Mouse (Mus musculus) ES-E14 (cell line): ENCODE data around the gene Zfp810. TPM values are rescaled to one million over a fixed set of nuclear protein-coding genes. Genes with fewer than 3 reads are reported as not detected.
A peak's percentile ranks its signal among the peaks of the same experiment; 100 is the strongest.

ENCODE experiments used
- DNase-seq: peaks from one replicate; pipeline ENCODE4 v3.0.0-alpha.2; 2013; ENCODE audit warnings: low read depth, low spot score
- H3K27ac ChIP-seq: 2 replicates; pipeline ENCODE4 v1.5.1; 2012; ENCODE audit warnings: low read depth, mild to moderate bottlenecking, low read length, moderate library complexity, mixed read lengths; ENCODE audit not compliant: poor library complexity, insufficient read depth, severe bottlenecking
- H3K36me3 ChIP-seq: 2 replicates; pipeline ENCODE4 v1.6.1; 2012; ENCODE audit warnings: mild to moderate bottlenecking, low read length, moderate library complexity, mixed read lengths; ENCODE audit not compliant: control insufficient read depth, poor library complexity, insufficient read depth, severe bottlenecking
- H3K4me1 ChIP-seq, 2 experiments: fragments of 150-350 bp in 1 of 2; sonication (generic) in 1 of 2; 2 replicates each; pipeline ENCODE4 v1.6.1; 2012; ENCODE audit warnings: low read length in 2 of 2, mild to moderate bottlenecking in 1 of 2, mixed read lengths in 1 of 2; ENCODE audit not compliant: control insufficient read depth in 2 of 2, insufficient read depth in 2 of 2, poor library complexity in 1 of 2
- H3K4me3 ChIP-seq, 2 experiments: fragments of 150-350 bp in 1 of 2; sonication (generic) in 1 of 2; 2 replicates each; pipeline ENCODE4 v1.5.1; 2012; ENCODE audit warnings: low read length in 2 of 2, low read depth in 1 of 2, mild to moderate bottlenecking in 1 of 2, mixed read lengths in 1 of 2; ENCODE audit not compliant: insufficient read depth in 1 of 2, poor library complexity in 1 of 2, severe bottlenecking in 1 of 2
- H3K9ac ChIP-seq: 2 replicates; pipeline ENCODE4 v1.6.1; 2012; ENCODE audit warnings: low read depth, mild to moderate bottlenecking, low read length, mixed read lengths; ENCODE audit not compliant: poor library complexity, insufficient read depth, severe bottlenecking
- H3K9me3 ChIP-seq: fragments of 150-350 bp; sonication (generic); 2 replicates; pipeline ENCODE4 v1.6.1; 2012; ENCODE audit warnings: low read depth, mild to moderate bottlenecking, low read length; ENCODE audit not compliant: control insufficient read depth, insufficient read depth
- CHD2 ChIP-seq: IDR thresholded peaks from 2 replicates; pipeline ENCODE4 v1.6.1; 2014; ENCODE audit warnings: mild to moderate bottlenecking, low read depth, low read length, inconsistent platforms
- HCFC1 ChIP-seq: IDR thresholded peaks from 2 replicates; pipeline ENCODE4 v1.6.1; 2012; ENCODE audit warnings: low read length, inconsistent platforms, borderline replicate concordance; ENCODE audit not compliant: insufficient read depth
- MAFK ChIP-seq: IDR thresholded peaks from 2 replicates; pipeline ENCODE4 v1.6.1; 2014; ENCODE audit warnings: mild to moderate bottlenecking, low read depth, low read length, inconsistent platforms; ENCODE audit not compliant: insufficient read depth
- ZC3H11A ChIP-seq: IDR thresholded peaks from 2 replicates; pipeline ENCODE4 v1.6.1; 2012; ENCODE audit warnings: low read depth, mild to moderate bottlenecking, inconsistent platforms, low read length, borderline replicate concordance
- ZNF384 ChIP-seq: IDR thresholded peaks from 2 replicates; pipeline ENCODE4 v1.6.1; 2012; ENCODE audit warnings: low read depth, low read length, inconsistent platforms
- in situ Hi-C, 2 experiments: fragments of 600-800 bp; cut with MboI; formaldehyde crosslinking; loops; one replicate each; pipeline ENCODE4 v1.15.1; 2025; ENCODE audit warnings: low sequenced_read_pairs in 2 of 2, inconsistent platforms in 1 of 2; ENCODE audit not compliant: unreplicated experiment in 2 of 2
- total RNA-seq: library from RNA; depleted of rRNA; stranded (reverse); fragments of 300-350 nt; gene quantifications from 2 replicates; pipeline ENCODE4 v1.2.3, GENCODE M21; 2012; rRNA removed

The Zfp810 gene
- total RNA-seq, result 7.8 and 14.3 TPM in 2 replicates

DNA sequence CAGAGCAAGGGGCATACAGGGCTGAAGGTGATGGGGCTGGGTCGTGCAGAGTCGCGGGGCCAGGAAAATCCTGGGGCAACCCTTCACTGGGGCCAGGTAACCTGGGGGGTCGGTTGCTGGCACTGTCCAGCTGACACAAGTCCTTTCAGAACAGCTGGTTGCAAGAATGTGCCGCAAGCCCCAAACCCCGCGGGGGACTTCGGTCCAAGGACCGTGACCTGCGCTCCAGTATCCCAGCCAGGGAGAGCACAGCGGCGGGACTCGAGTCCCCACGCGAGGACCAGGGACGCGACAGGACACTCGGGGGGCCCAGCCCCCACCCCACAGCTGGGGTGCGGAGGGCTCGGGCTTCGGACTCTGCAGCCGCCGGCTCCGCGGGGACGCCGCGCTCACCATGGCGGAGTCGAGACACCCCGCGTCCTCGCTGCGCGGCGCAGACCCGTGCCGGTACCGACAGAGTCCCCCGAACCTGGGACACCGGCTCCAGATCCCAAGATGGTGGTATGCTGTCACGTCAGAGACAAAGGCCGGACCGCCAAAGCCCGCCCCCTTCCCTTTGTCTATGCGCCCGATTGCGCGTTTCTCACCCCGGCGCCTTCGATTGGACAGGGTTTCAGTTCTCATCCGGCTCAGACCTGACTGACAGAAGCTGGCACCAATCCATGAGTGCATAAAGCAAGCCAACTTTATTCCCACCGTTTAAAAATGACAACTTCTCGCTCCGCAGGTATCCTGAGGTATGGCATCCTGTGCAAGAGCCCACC lies at the start of gene Zfp810:
Zfp810 (minus strand) TSS at position 493 of the 764 bp plus-strand sequence.
- in situ Hi-C loops, result no loop called here
- Histone ChIP-seq H3K4me3 (peak within 1 kb of the TSS; percentile 82 to 94), H3K9ac (peak within 1 kb of the TSS; percentile 77), H3K36me3 (no peaks in the 10 kb centered on the region; the same call in 1 of the 2 replicates), H3K27ac (no peak within 1 kb of the TSS), H3K4me1 (peaks cover 0 to 5% of the 10 kb centered on the region in 2 experiments; a peak in 2 of 4 replicates), H3K9me3 (no peaks in the 10 kb centered on the region; the same call in 1 of the 2 replicates)
- TF ChIP-seq CHD2 (peak; percentile 87), ZNF384 (no peak)
- peak; percentile 98 for DNase-seq

DNA sequence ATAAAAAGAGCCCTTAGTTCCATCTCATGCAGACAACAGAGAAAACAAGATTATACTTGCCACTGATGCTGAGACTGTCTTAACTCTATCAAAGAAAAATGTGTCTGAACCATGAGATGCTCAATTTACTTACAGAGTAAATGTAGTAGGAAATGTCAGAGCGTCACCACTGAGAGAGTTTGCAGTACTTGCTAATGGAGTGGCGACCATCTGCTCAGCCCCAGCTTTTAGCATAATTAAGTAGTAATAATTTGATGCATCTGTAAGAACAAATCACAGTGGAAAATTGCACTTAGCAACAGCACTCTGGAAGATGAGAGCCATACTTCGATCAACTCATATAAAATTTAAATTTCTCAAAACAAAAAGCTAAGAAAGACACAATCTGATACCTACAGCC lies 48.5 kb upstream of the Zfp810 start:
- Histone ChIP-seq H3K36me3 (peaks cover 56% of the 10 kb centered on the region), H3K9me3 (no peaks in the 10 kb centered on the region), H3K9ac (no peak overlapping the region), H3K4me3 (no peak overlapping the region), H3K27ac (no peak overlapping the region), H3K4me1 (peaks cover 0 to 5% of the 10 kb centered on the region in 2 experiments; a peak in 1 of 4 replicates)
- no peak for DNase-seq
- TF ChIP-seq ZC3H11A (no peak), ZNF384 (no peak), MAFK (no peak), HCFC1 (no peak), CHD2 (no peak)
- in situ Hi-C loops, result no loop called here

GRCm38 (mm10) chr9:22353901-22354300 lies 46.5 kb upstream of the Zfp810 start:
- no peak overlapping the region for H3K9ac ChIP-seq
- in situ Hi-C loops, result no loop called here
- DNase-seq, result peak; percentile 37
- no peaks in the 10 kb centered on the region for H3K9me3 ChIP-seq
- peaks cover 0 to 5% of the 10 kb centered on the region in 2 experiments; a peak in 1 of 4 replicates for H3K4me1 ChIP-seq
- TF ChIP-seq CHD2 (no peak), HCFC1 (no peak), ZNF384 (no peak), ZC3H11A (no peak), MAFK (no peak)
- peak overlapping the region; percentile 12; the same call in 1 of the 2 replicates for H3K27ac ChIP-seq
- H3K36me3 ChIP-seq, result peaks cover 41% of the 10 kb centered on the region
- no peak overlapping the region for H3K4me3 ChIP-seq

DNA sequence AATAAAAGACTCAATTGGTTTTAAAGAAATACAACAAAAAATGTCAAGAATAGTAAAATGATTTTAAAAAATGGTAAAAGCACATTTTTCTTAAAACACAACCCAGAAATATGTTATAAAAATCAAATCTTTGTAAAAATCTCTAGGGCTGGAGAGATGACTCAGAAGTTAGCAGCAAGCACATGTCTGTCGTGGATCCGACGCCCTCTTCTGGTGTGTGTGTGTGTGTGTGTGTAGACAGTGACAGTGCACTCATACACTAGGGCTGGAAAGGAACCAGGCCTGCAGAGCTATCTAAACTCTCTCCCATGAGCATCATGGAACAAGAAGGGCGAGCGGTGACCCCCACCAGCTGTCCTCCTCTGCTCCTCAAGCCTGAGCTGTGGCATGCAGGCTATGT lies 46.0 kb upstream of the Zfp810 start:
- H3K36me3 ChIP-seq, result peaks cover 38% of the 10 kb centered on the region
- H3K9ac ChIP-seq, result no peak overlapping the region
- no peak overlapping the region for H3K4me3 ChIP-seq
- TF ChIP-seq ZC3H11A, result no peak
- no peak for TF ChIP-seq CHD2
- TF ChIP-seq MAFK, result no peak
- no peak for TF ChIP-seq ZNF384
- no peak for TF ChIP-seq HCFC1
- DNase-seq, result no peak
- peaks cover 0 to 5% of the 10 kb centered on the region in 2 experiments; a peak in 1 of 4 replicates for H3K4me1 ChIP-seq
- in situ Hi-C loops, result no loop called here
- peak overlapping the region; percentile 12; the same call in 1 of the 2 replicates for H3K27ac ChIP-seq
- H3K9me3 ChIP-seq, result no peaks in the 10 kb centered on the region
